Mouse (Mus musculus) myocyte (in vitro differentiated cells): ENCODE results near the gene Mrpl4. TPM values are rescaled to one million over a fixed set of nuclear protein-coding genes. Genes with fewer than 3 reads are reported as not detected.

Source experiments
- H3K27me3 ChIP-seq: one replicate; pipeline ENCODE4 v1.6.1; 2011; ENCODE audit not compliant: control insufficient read depth, insufficient read depth, insufficient read length
- H3K36me3 ChIP-seq: one replicate; pipeline ENCODE4 v1.6.1; 2011; ENCODE audit not compliant: control insufficient read depth, insufficient read depth
- H3K4me2 ChIP-seq: one replicate; pipeline ENCODE4 v1.6.1; 2011; ENCODE audit warnings: low read depth, control low read depth
- H3K4me3 ChIP-seq: one replicate; pipeline ENCODE4 v1.5.1; 2011; ENCODE audit warnings: mild to moderate bottlenecking, control low read depth, moderate library complexity
- H3K79me2 ChIP-seq: one replicate; pipeline ENCODE4 v1.6.1; 2011; ENCODE audit not compliant: control insufficient read depth, insufficient read depth
- H3ac ChIP-seq: one replicate; pipeline ENCODE4 v1.6.1; 2011; ENCODE audit not compliant: control insufficient read depth, insufficient read length
- CEBPB ChIP-seq: IDR thresholded peaks from 2 replicates; pipeline ENCODE4 v1.6.1; 2011; ENCODE audit warnings: mild to moderate bottlenecking, moderate library complexity; ENCODE audit not compliant: poor library complexity, insufficient read depth, severe bottlenecking
- E2F4 ChIP-seq: IDR thresholded peaks from one replicate; pipeline ENCODE4 v1.6.1; 2011; ENCODE audit warnings: mild to moderate bottlenecking, control low read depth, moderate library complexity; ENCODE audit not compliant: insufficient read depth
- MAX ChIP-seq: IDR thresholded peaks from one replicate; pipeline ENCODE4 v1.6.1; 2011; ENCODE audit warnings: low read depth, mild to moderate bottlenecking, control low read depth
- MYOD1 ChIP-seq, 3 experiments: IDR thresholded peaks; one replicate each; pipeline ENCODE4 v1.6.1; 2011; ENCODE audit warnings: control low read depth in 2 of 3, low read depth in 2 of 3, mild to moderate bottlenecking in 2 of 3, moderate library complexity in 1 of 3; ENCODE audit not compliant: insufficient read length in 2 of 3, control insufficient read depth in 1 of 3
- MYOG ChIP-seq, 3 experiments: IDR thresholded peaks; one replicate each; pipeline ENCODE4 v1.6.1; 2011; ENCODE audit warnings: control low read depth in 2 of 3, low read depth in 2 of 3, mild to moderate bottlenecking in 2 of 3; ENCODE audit not compliant: insufficient read length in 2 of 3, control insufficient read depth in 1 of 3, insufficient read depth in 1 of 3
- POLR2A ChIP-seq: IDR thresholded peaks from one replicate; pipeline ENCODE4 v1.6.1; 2011; ENCODE audit warnings: low read depth, mild to moderate bottlenecking, control low read depth, moderate library complexity; ENCODE audit not compliant: insufficient read length
- POLR2AphosphoS2 ChIP-seq: IDR thresholded peaks from one replicate; pipeline ENCODE4 v1.6.1; 2011; ENCODE audit warnings: low read depth, control low read depth; ENCODE audit not compliant: insufficient read length
- REST ChIP-seq: IDR thresholded peaks from one replicate; pipeline ENCODE4 v1.6.1; 2011; ENCODE audit warnings: mild to moderate bottlenecking, control low read depth, moderate library complexity; ENCODE audit not compliant: insufficient read depth, insufficient read length
- SRF ChIP-seq: IDR thresholded peaks from one replicate; pipeline ENCODE4 v1.6.1; 2011; ENCODE audit warnings: low read depth; ENCODE audit not compliant: control insufficient read depth, insufficient read length
- TCF12 ChIP-seq: IDR thresholded peaks from one replicate; pipeline ENCODE4 v1.6.1; 2011; ENCODE audit warnings: mild to moderate bottlenecking, control low read depth; ENCODE audit not compliant: poor library complexity, insufficient read depth, severe bottlenecking
- TCF3 ChIP-seq: IDR thresholded peaks from one replicate; pipeline ENCODE4 v1.6.1; 2011; ENCODE audit warnings: low read depth, control low read depth; ENCODE audit not compliant: insufficient read length
- USF1 ChIP-seq: IDR thresholded peaks from one replicate; pipeline ENCODE4 v1.6.1; 2011; ENCODE audit warnings: low read depth, mild to moderate bottlenecking, control low read depth, moderate library complexity
- polyA plus RNA-seq: library from polyadenylated mRNA; unstranded; fragments of >200 nt; fragmentation: generic; extraction: Trizol; gene quantifications from one replicate; pipeline ENCODE4 v1.2.1, GENCODE M21; 2012; ENCODE audit warnings: missing spikeins

Mrpl4 gene
- polyA plus RNA-seq: 110 TPM

DNA sequence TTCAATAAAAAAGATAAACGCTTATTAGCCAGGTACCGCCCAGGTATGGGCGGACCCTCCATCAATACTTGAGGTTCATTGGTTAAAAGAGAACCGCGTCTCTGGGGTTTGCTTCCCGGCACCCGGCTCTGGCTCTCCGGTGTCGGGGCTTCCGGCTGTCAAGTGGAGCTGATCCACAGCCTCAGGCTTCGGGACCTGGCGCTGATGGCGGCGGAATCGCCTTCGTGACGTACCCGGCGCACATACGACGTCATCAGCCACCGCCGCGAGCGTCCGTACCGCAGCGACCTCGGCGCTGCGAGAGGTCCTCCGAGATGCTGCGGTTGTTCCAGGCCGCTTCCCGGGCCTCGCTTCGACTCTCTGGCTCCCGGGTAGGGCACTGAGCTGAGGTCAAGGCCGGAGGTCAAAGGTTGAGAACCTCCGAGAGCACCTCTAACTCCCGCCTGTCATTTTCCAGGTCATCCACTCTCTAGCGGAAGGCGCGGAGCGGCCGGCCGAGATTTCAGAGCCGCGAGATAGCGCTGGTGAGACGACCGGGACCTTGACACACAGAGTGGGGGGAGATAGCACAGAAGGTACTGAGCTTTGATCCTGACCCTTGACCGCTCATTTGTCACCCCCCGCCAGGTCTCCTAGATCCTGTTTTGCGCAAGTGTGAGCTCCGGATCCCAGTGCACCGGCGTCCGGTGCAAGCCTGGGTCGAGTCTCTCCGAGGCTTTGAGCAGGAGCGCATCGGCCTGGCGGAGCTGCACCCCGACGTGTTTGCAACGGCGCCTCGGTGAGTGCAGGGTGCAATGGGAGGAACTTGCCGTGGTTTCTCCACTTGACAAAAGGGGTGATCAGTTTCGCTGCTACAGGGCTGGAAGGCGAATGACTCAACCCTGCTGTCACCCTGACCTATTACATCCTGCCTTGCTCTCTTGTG lies at the start of gene Mrpl4:
TSS of gene Mrpl4 (plus strand) at position 112 of the 925 bp plus-strand sequence.
- H3ac ChIP-seq: peak within 1 kb of the TSS; percentile 58
- TF ChIP-seq POLR2AphosphoS2: peak; percentile 97
- TF ChIP-seq SRF: peak; percentile 77
- no peak for TF ChIP-seq TCF12
- TF ChIP-seq POLR2A: peak; percentile 95
- TF ChIP-seq MYOG (IDR thresholded peaks at IDR 0.05; ENCODE audit: control insufficient read depth in 1 of 3, insufficient read depth in 1 of 3, insufficient read length in 2 of 3, low read depth in 2 of 3): peak in 2 of 3 experiments; percentile 5 to 30
- TF ChIP-seq TCF3: no peak
- H3K79me2 ChIP-seq: peaks cover 7% of the 10 kb centered on the region
- peak within 1 kb of the TSS; percentile 93 for H3K4me3 ChIP-seq
- no peaks in the 10 kb centered on the region for H3K36me3 ChIP-seq
- H3K27me3 ChIP-seq: no peaks in the 10 kb centered on the region
- peak within 1 kb of the TSS; percentile 71 for H3K4me2 ChIP-seq

DNA sequence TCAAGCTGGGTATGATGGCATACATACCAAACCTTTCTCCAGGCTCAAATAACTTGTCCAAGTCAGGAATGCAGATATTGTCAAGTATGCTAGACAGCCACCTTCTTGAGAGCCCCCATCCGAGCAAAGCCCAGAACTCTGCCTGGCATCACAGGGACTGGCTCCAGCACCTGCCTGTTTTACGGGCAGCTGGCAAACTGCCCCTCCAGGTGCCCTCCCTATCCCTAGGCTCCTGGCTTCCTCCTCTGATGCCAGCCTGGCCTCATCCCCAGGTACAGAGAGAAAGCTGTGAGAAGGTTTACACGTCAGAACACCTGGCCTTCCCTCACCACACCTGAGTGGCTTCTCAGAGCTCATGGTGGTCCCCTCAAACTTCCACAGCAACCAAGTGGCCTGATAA lies 45.5 kb upstream of the Mrpl4 start:
- Histone ChIP-seq H3K36me3 (no peaks in the 10 kb centered on the region), H3ac (no peak overlapping the region), H3K79me2 (peaks cover under 1% of the 10 kb centered on the region), H3K4me3 (no peak overlapping the region), H3K4me2 (no peak overlapping the region), H3K27me3 (no peaks in the 10 kb centered on the region)
- TF ChIP-seq TCF3 (no peak), POLR2AphosphoS2 (no peak), E2F4 (no peak), REST (no peak), TCF12 (no peak)

DNA sequence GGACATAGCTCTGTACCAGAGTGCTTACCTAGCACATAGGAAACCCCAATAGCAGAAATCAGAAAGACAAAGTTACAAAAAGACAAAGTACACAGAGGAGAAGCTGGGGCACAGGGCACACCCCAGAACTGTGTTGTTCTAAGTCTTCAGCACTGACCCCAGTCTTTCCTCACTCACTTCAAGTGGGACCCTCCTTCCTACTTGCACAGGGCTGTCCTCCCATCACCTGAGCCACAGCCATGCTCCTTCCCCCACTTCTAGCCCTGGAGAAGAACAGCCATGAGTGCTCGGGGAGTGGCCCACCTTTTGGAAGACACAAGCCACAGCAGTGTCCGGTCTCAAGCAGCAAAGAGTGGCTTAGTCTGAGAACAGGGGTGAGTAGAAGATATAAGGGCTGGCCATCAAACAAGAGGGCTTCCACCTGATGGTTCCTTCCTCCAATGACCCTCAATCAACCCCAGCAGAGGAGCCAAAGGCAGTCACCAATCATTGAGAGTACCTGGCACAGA lies 43.1 kb upstream of the Mrpl4 start, which contains the start of gene Dnmt1:
TSS of gene Dnmt1 (minus strand) at position 459 of the 509 bp plus-strand sequence.
- no peaks in the 10 kb centered on the region for H3K36me3 ChIP-seq
- no peak within 1 kb of the TSS for H3ac ChIP-seq
- no peak for TF ChIP-seq MAX
- no peak for TF ChIP-seq REST
- no peak for TF ChIP-seq MYOD1 (IDR thresholded peaks at IDR 0.05; ENCODE audit: control insufficient read depth in 1 of 3, insufficient read length in 2 of 3, low read depth in 2 of 3)
- no peak for TF ChIP-seq POLR2A
- TF ChIP-seq TCF3: no peak
- no peak within 1 kb of the TSS for H3K4me3 ChIP-seq
- no peaks in the 10 kb centered on the region for H3K27me3 ChIP-seq
- H3K79me2 ChIP-seq: no peaks in the 10 kb centered on the region
- no peak within 1 kb of the TSS for H3K4me2 ChIP-seq

DNA sequence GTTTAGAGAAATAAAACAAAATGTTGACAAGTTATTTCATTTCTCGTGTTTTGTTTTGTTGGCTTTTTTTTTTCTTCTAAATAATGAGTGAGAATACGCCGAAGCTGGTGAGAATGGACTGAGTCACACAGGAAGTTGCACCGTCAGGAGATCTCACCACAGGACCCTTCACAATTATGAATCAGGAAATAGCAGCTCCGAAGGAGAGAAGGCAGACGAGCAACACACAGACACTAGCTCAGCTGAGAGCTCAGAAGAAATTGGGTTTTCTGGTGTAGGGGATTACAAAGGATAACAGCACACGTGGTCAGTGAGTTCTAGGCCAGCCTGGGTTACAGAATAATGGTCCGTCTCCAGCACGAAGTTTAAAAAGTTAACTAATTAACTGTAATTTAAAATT lies 41.0 kb upstream of the Mrpl4 start:
- no peaks in the 10 kb centered on the region for H3K36me3 ChIP-seq
- no peak overlapping the region for H3K4me3 ChIP-seq
- no peaks in the 10 kb centered on the region for H3K27me3 ChIP-seq
- H3ac ChIP-seq: no peak overlapping the region
- TF ChIP-seq MYOD1 (IDR thresholded peaks at IDR 0.05; ENCODE audit: control insufficient read depth in 1 of 3, insufficient read length in 2 of 3, low read depth in 2 of 3) (no peak), MAX (no peak), POLR2AphosphoS2 (no peak), CEBPB (no peak), MYOG (IDR thresholded peaks at IDR 0.05; ENCODE audit: control insufficient read depth in 1 of 3, insufficient read depth in 1 of 3, insufficient read length in 2 of 3, low read depth in 2 of 3) (no peak), TCF12 (no peak), USF1 (no peak), REST (no peak), POLR2A (no peak), TCF3 (no peak), SRF (no peak)
- H3K79me2 ChIP-seq: no peaks in the 10 kb centered on the region
- peak overlapping the region; percentile 7 for H3K4me2 ChIP-seq

DNA sequence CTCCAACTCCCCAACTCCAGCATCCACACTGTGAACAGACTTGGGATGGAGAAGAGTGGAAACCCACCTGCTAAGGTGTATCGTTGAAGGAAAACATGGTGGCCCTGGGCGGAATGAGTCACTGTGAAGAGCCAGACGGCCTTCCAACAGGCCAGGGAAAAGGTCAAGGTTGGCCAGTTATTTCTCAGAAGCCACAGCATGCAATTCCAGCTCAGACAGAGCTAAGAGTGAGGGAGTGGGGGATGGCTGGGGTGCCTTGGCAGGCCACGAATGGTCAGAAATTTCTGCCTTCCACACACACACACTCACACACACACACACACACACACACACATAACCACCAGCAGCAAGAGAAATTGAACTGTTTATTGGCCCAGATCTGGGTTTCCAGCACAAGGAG lies 36.9 kb upstream of the Mrpl4 start:
- peak overlapping the region; percentile 15 for H3K4me2 ChIP-seq
- H3K79me2 ChIP-seq: peaks cover 7% of the 10 kb centered on the region
- TF ChIP-seq MYOD1 (IDR thresholded peaks at IDR 0.05; ENCODE audit: control insufficient read depth in 1 of 3, insufficient read length in 2 of 3, low read depth in 2 of 3) (no peak), TCF3 (no peak), TCF12 (no peak)
- no peaks in the 10 kb centered on the region for H3K27me3 ChIP-seq
- no peak overlapping the region for H3ac ChIP-seq
- no peaks in the 10 kb centered on the region for H3K36me3 ChIP-seq
- no peak overlapping the region for H3K4me3 ChIP-seq
